Mouse (Mus musculus): ENCODE measurements around the gene Aff3.

The Aff3 gene

GRCm38 (mm10) chr1:38489733-38490132 is 175.0 kb downstream of the Aff3 start:
- DNase-seq (ENCODE audit: low spot score), result no peak

DNA sequence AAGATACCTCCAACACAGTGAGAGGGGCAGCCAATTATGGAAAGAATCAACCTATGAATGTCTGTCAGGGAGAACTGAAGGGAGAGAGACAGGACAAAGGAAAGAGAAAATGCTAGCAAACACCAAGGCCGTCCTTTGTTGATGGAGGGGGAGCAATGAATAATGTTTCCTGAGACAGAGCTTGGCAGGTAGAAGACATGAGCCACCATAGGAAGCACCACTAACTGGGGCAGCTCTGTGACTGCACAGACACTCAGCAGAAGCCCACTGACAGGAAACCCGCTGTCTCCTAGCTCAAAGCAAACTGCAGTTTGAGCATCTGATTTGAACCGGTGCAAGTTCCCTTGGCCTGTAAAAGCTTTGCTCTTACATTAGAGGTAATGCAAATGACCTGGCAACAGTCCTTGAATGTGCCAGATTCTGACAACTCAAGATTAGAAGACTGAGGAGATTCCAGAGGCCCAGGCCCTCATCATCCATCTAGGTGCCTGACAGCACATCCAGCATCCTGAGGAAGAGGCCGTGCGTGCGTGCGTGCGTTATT is 176.0 kb downstream of the Aff3 start:
- no peak for DNase-seq (ENCODE audit: low spot score)

GRCm38 (mm10) chr1:38487884-38488283 is 176.9 kb downstream of the Aff3 start:
- no peak for DNase-seq (ENCODE audit: low spot score)

DNA sequence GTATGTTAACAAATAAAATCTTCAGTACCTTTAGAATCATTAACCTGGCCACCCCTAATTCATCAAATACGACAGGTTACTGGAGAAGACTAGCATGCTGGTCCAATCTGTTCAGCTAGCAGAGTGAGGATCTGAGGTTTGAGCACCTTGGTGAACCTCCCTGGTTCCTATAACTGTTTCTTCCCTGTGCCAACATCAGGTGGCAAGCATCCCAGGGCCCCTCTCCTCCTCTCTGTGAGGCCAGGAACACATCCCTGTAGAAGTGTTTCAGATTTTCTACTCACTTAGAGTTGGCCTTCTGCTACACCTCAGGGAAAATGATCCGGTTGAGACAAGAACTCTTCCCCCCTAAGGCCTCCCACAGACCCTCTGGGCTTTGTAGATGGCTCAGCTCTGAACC is 181.6 kb downstream of the Aff3 start:
- DNase-seq (ENCODE audit: low spot score), result no peak

DNA sequence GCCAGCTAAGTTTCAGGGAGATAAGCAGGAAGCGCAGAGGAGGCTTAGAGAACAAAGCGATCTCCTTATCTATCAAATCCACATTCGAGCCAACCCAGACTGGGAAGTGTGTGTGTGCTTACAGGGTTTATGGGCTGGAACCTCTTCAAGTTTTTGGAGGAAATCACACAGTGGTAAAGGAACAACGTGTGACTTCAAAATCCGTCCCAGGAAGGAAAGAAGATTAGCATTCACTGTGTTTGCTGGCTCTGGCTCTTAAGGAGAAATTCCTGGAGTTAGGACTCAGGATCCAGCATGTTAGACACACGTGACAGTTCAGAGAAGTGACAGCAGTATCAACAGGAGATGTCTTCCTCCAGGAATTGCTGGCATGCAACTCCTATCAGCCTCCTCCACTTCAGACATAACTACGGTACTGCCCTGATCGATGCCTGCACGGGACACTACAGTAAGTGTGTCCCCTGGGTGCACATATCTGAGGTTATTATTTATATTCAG is 186.5 kb downstream of the Aff3 start:
- no peak for DNase-seq (ENCODE audit: low spot score)

DNA sequence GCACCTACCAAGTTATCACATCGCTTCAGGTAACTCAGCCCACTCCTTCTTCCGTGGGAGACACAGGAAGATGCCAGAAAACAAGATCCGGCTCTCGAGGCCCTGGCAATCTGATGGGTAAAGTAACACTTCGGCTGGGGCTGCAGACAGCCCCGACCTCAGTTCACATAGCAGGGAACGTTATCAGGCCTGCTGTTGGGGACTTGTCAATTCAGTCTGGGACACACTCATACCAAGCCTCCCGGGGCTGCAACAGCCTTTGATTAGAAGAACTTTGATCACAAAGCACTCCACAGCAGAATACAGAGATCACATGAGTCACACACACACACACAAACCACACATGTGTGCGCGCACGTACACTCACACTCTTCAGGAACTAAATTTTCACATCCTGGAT is 193.9 kb downstream of the Aff3 start:
- no peak for DNase-seq (ENCODE audit: low spot score)

GRCm38 (mm10) chr1:38470166-38470565 is 194.6 kb downstream of the Aff3 start:
- DNase-seq (ENCODE audit: low spot score), result no peak

DNA sequence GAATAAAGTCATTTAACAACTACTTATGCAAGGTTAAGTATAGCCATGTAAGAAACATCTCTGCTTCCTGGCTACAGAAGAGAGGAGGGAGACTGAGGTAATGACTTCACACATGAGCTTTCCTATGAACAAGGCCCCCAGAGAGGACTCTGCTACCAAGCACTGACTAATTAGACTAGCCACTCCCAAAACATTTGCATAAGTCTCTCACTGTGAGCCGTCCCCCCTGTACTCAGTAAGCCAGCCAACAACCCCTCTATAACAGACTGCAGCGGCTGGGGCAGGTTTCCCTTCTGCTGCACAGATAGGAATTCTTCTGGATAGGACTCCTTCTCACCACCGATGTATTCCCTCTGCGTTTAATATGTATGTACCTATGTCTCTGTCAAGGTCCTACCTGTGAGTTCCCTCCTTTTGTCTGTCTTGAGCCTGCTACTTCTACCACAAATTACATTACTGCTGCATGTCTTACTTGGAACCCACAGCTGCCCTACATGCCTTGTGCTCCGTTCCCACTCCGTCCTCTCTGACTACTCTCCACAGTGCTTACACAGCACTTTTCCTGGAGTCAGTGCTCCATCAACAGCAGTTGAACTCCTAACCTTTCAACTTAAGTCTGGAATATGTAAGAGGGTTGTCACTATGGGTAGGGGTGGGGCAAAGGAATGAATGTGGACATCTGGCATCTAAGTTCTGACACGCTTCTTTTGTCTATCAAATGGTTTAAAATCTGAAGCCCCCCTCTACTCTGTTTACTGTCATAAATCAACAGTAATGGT is 197.3 kb downstream of the Aff3 start:
- DNase-seq (ENCODE audit: low spot score), result no peak

GRCm38 (mm10) chr1:38456719-38457269 is 208.0 kb downstream of the Aff3 start:
- no peak for DNase-seq (ENCODE audit: low spot score)

DNA sequence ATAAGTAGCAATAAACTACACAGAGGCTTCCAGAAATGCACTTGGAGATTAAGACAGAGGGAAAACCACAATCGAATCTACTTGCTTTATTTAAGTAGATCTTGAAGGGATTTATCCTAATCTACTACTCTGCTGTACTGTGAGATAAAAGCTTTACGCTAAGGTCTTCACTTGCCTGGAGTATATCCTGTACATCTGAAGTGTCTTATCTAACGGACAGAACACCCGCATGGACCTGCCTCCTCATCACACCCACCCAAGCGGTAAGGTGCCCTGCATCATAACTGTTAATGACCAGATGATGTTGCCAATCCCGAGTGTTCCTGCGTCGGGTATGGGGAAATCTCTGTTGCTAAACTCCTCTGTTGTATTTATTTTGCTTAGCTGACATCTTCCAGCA is 209.8 kb downstream of the Aff3 start:
- DNase-seq (ENCODE audit: low spot score), result no peak

GRCm38 (mm10) chr1:38451367-38451766 is 213.4 kb downstream of the Aff3 start:
- DNase-seq (ENCODE audit: low spot score), result no peak

DNA sequence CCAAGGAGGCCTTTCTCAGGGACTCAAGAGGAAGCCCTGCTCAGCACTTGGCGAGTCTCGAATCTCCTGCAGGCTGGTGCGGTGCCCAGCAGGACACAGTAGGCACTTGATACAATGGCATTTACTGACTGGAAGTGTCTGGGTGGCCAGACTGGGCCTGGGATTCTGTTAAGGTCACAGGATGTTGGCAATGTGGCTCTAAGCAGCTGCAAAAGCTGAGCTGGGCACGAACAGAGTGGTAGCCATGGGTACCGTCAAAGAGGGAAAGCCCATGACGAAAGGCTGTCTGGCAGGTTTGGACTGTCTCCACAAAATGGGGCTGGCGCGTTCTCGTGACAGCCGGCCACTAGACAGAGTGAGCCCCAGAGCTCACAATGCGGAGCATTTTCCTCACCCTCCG is 214.1 kb downstream of the Aff3 start:
- no peak for DNase-seq (ENCODE audit: low spot score)

DNA sequence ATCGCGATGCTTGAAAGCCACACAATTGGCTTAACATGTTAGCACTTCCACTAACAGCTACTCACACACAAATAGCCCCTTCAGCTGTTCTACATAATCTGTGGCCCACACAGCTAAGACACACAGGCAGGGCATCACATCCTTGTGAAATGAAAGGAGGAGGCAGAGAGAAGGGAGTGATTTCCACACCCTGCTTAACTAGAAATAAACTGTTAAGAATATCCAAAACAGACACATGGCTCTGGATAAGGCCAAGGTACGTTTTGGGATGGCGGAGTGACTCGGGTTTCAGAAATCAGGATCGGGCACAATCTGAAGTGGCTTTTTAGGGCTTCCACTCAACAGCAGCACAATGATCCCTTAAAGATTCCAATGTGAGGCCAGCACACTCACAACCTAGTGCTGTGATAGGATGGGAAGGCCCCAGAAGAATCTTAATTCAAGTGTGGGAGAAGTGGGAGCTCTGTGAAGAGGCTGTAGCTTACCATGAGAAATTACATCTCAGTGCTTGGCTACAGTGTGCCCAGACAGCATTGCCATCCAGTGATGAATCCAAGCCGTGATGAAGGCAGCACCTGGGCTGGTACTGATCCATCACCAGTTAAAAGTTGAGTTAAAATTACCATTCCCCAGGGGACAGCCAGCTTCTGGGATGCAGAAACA is 214.8 kb downstream of the Aff3 start:
- no peak for DNase-seq (ENCODE audit: low spot score)

DNA sequence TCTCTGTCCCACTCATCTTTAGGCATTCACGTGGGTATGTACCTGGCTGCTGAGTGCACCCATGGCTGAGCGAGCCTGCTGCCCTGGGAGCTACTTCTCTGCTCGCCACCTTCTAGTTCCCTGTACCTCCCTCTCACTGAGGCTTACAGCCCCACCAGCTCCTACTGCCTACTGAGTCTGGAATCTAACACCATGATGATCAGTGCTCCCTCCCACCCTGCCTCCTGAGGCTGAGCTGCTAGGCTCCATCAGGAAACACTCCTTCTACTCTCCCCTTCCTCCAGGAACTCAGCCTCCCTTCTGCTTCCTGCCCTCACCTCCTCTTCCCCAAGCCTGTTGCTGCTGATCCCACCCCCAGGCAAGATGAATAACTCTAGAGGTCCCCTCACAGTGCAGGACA is 215.9 kb downstream of the Aff3 start:
- no peak for DNase-seq (ENCODE audit: low spot score)

- no peak for DNase-seq (ENCODE audit: low spot score)
Observed at GRCm38 (mm10) chr1:38447581-38447980, 217.2 kb downstream of the Aff3 start.

DNA sequence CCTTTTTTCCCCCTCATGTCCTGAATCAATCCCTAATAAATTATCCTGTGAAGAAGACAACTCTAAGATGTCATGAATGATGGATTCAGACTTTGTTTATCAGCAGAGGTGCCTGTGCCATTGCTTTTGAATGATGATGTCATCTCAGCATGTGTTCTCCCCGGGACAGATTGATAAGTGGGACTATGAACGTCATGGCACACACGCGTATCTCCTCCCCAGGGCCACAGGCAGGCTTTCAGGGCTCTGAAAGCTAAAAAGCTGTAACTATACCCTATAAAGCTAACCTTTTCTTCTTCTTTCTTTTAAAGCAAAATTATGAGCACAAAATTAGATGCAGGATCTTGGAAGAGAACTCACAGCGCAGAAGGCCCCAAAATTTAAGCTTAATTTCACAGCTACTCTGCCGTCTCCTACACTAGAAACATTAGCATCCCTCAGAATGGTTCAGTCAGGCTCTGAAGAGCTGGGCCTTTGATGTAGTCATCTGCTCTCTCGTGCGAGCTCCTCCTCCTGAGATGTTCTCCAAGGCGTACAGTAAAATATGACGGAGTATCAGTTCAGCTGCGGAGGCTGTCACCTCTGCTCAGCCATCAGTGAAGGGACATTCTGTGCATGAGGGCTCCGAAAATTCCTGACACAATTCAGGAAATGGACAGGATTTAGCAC is 218.5 kb downstream of the Aff3 start:
- DNase-seq (ENCODE audit: low spot score), result no peak

DNA sequence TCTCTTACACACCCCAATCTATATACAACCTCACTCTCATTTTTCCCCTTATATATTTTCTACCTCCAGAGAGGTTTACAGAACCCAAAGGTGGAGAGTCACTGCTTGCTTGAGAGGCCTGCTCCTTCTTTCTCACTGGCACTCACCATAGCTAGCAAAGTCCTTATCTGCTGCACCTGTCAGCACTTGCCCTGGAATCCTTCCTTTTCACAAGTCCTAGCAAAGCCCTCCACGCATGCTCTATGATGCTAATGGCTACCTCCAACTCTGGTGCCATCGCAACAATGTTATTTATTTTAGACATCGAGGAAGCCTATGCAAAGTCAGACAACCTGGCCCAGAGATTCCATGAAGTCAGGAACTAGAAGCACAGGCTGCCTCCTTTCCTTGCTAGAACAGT is 221.9 kb downstream of the Aff3 start:
- no peak for DNase-seq (ENCODE audit: low spot score)

DNA sequence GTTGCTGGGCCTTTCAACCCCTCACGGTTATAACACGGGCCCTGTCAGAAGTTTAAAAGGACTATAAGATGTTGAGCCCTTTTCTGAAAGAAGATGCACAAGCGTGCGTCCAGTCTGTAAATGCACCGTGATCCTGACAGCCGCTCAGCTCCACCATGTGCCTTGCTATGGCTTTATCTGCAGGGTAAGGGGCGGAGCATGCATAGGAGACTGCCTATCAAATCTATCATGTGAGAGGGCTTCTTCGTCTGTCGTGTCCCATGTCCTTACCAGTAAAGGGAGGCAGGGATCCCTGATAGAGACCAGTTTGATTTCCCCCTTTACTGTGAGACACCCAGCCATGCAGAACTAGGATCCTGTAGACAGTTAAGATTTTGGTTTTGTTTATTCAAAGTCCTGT is 222.3 kb downstream of the Aff3 start:
- no peak for DNase-seq (ENCODE audit: low spot score)

DNA sequence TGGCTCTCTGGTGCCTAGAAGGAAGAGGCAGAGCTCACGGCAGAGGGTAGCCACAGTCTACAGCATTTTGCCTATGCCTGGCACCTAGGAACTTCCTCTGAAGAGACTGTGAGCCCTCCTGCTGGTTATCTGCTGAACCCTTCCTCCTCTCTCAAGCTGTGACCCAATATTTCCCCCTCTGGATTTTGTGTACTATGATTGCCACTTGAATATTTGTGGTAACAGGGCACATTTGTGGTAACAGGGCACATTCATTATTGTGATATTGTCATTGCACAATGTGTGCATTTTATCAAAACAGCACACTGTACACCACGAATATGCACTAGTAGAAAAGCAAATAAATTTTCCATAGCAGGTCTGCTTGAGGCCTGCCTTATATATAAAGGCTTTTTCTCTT is 223.0 kb downstream of the Aff3 start:
- no peak for DNase-seq (ENCODE audit: low spot score)

DNA sequence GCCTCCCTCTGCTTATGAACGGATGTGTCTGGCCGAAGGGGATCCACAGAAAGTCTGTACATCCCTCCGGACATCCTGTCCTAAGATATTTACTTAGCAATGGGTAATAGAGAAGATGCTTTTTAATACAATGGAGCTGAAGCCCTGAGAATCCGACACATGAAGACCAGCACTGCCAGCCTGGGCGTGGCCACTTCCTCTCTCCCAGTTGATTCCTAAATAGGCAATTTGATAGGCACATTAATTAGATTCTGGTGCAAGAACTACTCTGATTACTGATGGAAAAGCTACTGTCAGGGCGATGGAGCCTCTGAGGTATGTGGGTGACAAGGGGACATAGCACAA is 224.3 kb downstream of the Aff3 start:
- no peak for DNase-seq (ENCODE audit: low spot score)

- DNase-seq (ENCODE audit: low spot score), result no peak
Observed at GRCm38 (mm10) chr1:38439751-38440470, 224.8 kb downstream of the Aff3 start.

DNA sequence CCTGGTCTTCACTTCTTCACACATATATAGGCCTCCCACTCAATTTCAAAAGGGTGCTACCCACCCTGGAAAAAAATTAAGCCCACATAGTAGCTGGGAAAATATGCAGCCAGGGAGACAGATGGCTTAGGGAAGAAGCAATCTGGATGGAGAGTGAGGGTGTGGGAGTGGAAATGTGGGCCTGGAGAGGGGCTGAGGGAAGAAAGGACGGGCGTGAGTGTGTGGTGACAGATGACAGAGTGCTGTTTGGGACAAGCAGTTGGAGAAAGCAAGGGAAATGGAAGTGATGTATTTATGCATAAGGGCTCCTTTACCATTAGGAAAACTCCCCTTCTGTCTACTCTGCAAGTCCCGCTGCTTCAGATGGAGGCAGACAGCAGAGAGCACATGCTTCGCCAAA is 226.3 kb downstream of the Aff3 start:
- DNase-seq (ENCODE audit: low spot score), result no peak
